Mouse (Mus musculus) megakaryocyte-erythroid progenitor cell, adult 5-6 weeks (primary cell): ENCODE measurements around the gene Ggct. TPM values are rescaled to one million over a fixed set of nuclear protein-coding genes. Genes with fewer than 3 reads are reported as not detected.

ENCODE experiments used
- total RNA-seq, 2 experiments: library from RNA; stranded (forward) in 1 of 2; stranded (reverse) in 1 of 2; fragments of 200-1000, 215-1000 nt in 1 of 2; fragments of >200 nt in 1 of 2; fragmentation: Nextera tagmentation in 1 of 2; gene quantifications; 2 replicates each; pipeline ENCODE4 v1.2.3; 2014 to 2017

Gene Ggct
- total RNA-seq, 2 experiments from 2014 or later = 17.0 to 34.8 TPM

Other genes with a start within 250 kb of the Ggct start
- 16.1 and 25.6 TPM in 2 replicates for gene Znrf2, start 176.0 kb downstream of the Ggct start, total RNA-seq (2014; fragmentation: Nextera tagmentation)
- 27.2 and 46.6 TPM in 2 replicates for gene Znrf2, start 176.0 kb downstream of the Ggct start, total RNA-seq (2017)
- 1.3 and 2.2 TPM in 2 replicates for gene Nod1, start 20.3 kb downstream of the Ggct start, total RNA-seq (2014; fragmentation: Nextera tagmentation)
- gene Nod1, start 20.3 kb downstream of the Ggct start, total RNA-seq (2017) = 0.50 and 0.80 TPM in 2 replicates
- 115 and 121 TPM in 2 replicates for gene Gars, start 45.1 kb upstream of the Ggct start, total RNA-seq (2014; fragmentation: Nextera tagmentation)
- gene Gars, start 45.1 kb upstream of the Ggct start, total RNA-seq (2017) = 175 and 179 TPM in 2 replicates
- not detected in 2 replicates for gene Crhr2, start 140.1 kb upstream of the Ggct start, total RNA-seq (2014; fragmentation: Nextera tagmentation)
- gene Crhr2, start 140.1 kb upstream of the Ggct start, total RNA-seq (2017) = not detected in 2 replicates
- not detected in 2 replicates for gene Inmt, start 182.1 kb upstream of the Ggct start, total RNA-seq (2014; fragmentation: Nextera tagmentation)
- gene Inmt, start 182.1 kb upstream of the Ggct start, total RNA-seq (2017) = not detected in 2 replicates
- gene Mindy4, start 210.4 kb upstream of the Ggct start, total RNA-seq (2014; fragmentation: Nextera tagmentation) = 2.1 and 5.5 TPM in 2 replicates
- 4.9 and 10.6 TPM in 2 replicates for gene Mindy4, start 210.4 kb upstream of the Ggct start, total RNA-seq (2017)